Mouse (Mus musculus) mouse trophoblast stem cell (cell line): ENCODE data around the gene Ldb3.

ENCODE experiments used
- in situ Hi-C, 2 experiments: fragments of 300-500 bp; cut with MseI, MboI; formaldehyde crosslinking; loops; 2 replicates in 1 of 2; 3 replicates in 1 of 2; pipeline ENCODE4 v1.15.1; 2025

Gene Ldb3

DNA sequence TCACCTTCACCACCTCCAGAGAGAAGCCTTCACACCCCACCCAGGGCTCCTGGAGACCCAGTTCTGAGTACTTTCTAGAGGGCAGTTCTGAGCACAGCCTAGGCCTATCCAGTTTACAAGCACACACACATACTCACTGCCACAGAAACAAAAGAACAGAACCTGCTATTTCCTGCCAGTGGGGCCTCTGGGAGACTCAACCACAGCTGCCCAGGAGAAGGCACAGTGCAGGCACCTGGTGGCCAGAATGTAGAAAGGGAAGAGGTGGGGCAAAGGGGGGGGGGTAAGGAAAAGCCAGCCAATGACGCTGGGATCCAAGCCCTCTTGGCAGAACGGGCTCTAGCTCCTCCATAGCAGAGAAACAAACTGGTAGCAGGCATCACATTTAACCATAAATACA lies 26.1 kb downstream of the Ldb3 start:
- in situ Hi-C loops: loop anchor here in 1 of 2 experiments (10.0 kb wide), 1 partner anchor 138 kb away; no protein-coding TSS in a partner anchor

- in situ Hi-C loops: loop anchor here in 1 of 2 experiments (10.0 kb wide), 1 partner anchor 137 kb away; no protein-coding TSS in a partner anchor
These were observed 26.8 kb downstream of the Ldb3 start for GRCm38 (mm10) chr14:34561647-34562046.

DNA sequence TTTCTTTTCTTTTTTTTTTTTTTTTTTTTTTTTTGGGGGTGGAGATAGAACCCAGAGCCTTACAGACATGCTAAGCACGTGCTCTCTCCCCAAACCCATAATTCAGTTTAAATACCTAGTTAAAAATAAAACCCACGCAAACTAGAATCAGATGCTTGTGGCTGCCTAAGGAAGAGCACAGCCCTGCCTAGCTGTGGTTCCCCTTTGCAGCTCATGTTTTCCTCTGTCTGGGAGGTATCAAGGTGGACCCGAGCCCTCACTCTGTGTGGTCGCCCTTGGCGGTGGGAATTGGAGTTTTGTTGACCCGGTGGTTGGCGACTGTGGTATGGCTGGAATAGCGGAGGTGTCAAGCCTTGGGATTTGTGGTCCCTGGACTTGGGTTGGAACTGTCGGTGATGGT lies 29.5 kb downstream of the Ldb3 start:
- in situ Hi-C loops: no loop called here

DNA sequence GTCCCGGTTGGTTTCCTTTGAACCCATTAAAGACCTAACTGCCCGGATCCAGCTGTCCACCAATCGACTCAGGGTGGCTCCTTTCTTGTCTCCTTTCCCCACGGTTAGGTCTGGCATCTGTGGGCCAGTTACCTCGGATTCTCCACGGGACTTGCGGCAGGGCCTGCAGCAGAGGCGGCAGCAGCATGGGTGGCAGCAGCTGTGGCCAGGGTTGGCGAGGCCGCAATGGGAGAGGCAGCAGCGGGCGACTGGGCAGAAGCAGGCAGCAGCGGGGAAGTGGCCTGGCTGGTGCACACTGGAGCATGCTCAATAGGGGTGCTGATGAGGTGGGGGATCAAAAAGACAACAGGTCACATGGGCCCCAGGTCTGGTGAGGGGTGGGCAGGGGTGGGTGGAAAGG lies 33.3 kb downstream of the Ldb3 start:
- in situ Hi-C loops: no loop called here

GRCm38 (mm10) chr14:34554047-34554446 lies 34.4 kb downstream of the Ldb3 start:
- in situ Hi-C loops: no loop called here

DNA sequence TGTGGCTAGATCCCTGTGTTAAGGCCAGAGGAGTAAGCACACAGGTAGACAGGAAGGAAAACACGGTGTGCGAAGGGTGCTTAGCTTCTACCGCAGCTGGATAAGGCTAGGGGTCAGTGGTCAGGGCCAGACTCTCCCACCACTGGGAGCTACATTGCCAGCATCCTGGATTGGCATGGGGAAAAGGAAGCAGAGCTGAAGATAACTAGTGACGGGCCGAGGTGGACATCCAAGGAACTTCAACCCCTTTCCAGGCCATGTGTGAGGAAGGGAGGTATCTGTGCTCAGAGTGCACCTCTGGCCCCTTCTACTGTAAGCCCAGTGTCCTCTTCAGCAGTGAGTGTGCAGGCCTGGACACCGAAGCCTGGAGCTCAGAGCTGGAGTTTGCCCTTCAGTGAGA lies 35.0 kb downstream of the Ldb3 start:
- in situ Hi-C loops: no loop called here

GRCm38 (mm10) chr14:34552226-34552625 lies 36.3 kb downstream of the Ldb3 start:
- in situ Hi-C loops: no loop called here

- in situ Hi-C loops: no loop called here
These were observed 39.3 kb downstream of the Ldb3 start for GRCm38 (mm10) chr14:34549004-34549671.

DNA sequence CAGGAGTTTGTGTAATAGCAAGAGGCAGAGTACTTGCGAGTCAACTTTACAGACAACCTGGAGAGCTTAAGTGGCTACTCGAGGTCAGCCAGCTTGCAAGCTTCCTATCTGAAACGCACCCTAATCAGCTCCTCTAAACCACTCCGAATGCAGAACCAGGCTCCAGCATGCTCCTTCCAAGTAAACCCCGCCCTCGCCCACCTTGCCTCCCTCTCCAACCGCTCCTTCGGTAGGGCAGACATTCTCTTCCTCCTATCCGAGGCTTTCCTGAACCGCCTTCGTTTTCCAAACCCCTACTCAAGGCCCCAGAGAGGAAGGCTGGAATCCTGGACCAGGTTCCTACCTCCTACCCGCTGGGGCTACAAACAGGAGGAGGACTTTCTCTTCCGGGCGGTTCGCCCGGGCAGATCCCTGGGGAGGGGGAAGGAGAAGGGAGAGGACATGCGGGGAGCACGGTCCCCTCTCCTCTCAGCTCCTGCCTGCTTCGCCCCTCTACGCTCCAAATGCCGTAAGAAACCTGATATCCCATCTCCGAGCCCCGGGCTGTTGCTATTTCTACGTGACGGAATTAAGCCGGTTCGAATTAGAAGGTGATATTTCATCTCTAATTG lies 40.0 kb downstream of the Ldb3 start:
- in situ Hi-C loops: no loop called here

DNA sequence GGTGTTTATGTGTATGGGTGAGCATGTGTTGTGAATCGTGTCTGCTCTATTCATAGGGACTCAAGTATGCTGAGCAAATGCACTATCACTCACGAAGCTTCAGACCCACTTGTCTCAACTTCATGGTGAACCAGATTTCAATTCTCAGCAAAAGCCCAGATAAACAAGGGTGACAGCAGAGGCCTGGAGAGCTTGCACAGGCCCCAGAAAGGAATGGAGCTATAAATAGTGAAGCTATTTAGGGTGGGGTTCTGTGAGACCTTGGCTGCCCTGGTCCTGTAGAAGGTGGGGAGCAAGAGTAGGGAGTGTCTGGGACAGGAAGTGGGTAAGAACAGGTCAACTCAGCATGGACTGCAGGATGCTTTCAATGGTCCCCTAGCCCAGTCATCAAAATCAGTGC lies 43.9 kb downstream of the Ldb3 start:
- in situ Hi-C loops: no loop called here

- in situ Hi-C loops: no loop called here
These were observed 44.5 kb downstream of the Ldb3 start for GRCm38 (mm10) chr14:34544001-34544400.

DNA sequence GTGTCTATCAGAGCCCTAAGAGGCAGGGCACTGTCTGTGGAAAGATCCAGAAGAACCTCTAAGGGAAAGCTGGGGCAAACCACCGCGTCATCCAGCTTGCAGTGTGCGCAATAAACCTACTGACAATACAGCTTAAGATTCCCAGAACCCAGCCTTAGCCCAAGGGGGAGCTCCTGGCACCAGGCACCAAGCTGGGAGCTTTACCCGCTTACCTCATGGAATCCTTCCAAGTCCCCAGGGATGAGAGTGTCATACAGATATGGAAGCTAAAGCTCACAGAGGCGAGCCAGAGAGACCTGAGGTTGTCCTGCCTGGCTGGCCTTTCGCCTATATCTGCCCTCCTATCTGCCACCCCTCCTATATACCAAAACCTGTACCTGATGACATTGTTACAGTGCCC lies 44.9 kb downstream of the Ldb3 start:
- in situ Hi-C loops: no loop called here

GRCm38 (mm10) chr14:34541896-34542295 lies 46.6 kb downstream of the Ldb3 start:
- in situ Hi-C loops: no loop called here

GRCm38 (mm10) chr14:34540685-34541162 lies 47.8 kb downstream of the Ldb3 start:
- in situ Hi-C loops: no loop called here

- in situ Hi-C loops: no loop called here
These were observed 52.6 kb downstream of the Ldb3 start for GRCm38 (mm10) chr14:34535883-34536282.

DNA sequence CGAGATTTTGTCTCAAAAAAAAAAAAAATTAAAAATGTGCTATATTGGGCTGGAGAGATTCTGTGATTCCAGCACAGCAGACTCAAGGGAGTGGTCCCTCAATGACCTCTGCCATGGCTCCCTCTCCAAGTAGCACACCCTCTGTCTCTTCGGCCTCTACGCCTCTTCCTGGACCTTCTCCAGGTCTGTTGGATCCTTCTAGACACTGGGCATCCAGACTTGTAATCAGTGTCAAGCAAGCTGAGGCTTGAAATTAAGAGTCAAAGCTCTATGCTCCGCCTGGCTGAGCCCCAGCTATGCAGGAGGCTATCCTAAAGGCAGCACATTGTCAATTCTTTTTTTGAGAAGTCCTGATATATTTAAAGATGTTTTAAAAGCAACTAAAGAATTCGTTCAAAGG lies 54.9 kb downstream of the Ldb3 start:
- in situ Hi-C loops: no loop called here

GRCm38 (mm10) chr14:34532536-34532935 lies 55.9 kb downstream of the Ldb3 start:
- in situ Hi-C loops: no loop called here

- in situ Hi-C loops: no loop called here
These were observed 59.7 kb downstream of the Ldb3 start for GRCm38 (mm10) chr14:34528804-34529203.

GRCm38 (mm10) chr14:34522701-34523100 lies 65.8 kb downstream of the Ldb3 start, which contains the start of gene 9230112D13Rik:
Gene 9230112D13Rik (minus strand): TSS chr14:34522801.
- in situ Hi-C loops: no loop called here

DNA sequence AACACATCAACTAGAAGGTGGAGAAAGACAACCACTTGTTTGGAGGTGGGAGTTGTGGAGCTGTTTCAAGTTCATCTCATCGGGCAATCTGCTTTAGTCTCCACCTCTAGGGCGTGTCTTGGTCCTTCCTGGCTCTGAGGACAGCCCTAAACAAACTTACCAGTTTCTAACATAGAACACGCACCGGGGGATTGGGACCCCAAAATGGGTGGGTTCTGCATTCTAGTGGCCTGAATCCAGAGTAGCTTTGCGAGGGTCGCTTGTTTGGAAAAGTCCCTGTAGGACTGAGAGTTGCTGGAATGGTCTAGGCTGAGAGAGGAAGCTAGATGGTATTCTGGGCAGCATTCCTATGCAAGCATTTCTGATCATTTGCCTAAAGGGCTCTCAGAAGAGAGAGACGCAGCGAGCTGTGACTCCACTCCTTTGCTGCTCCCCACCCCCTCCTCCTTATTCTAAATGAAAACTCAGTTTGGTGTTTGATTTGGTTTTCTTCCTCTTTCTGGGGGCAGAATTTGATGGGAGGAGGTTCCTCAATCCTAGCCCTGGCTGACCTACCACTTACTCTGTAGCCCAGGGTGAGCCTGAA lies 70.4 kb downstream of the Ldb3 start:
- in situ Hi-C loops: no loop called here

DNA sequence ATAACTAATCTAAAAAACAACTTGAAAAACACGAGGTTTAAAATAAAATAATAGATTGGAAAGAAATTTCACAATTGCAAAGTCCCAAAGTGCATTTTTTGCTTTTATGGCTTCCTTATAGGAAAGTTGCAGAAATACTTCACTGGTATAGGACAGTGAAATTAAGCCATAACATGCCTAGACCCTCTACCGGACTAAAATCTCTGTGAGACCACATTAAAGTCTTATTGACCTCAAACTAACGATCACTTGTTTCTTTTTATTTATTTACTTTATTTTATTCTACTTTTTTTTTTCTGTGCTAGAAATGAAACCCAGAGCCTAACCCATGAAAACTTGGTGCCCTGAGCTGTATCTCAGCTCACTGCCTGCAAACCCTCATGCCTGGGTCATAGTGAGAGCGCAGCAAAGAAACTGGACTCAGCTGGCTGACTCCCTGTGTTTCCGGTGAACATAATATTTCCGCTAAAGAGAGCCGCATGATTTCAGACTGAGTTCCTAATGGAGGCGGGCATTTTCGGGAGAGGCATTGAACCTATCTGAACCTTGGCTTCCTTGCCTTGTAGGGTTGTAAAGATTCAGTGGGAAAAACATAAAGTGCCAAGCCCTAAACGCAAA lies 71.4 kb downstream of the Ldb3 start:
- in situ Hi-C loops: no loop called here

DNA sequence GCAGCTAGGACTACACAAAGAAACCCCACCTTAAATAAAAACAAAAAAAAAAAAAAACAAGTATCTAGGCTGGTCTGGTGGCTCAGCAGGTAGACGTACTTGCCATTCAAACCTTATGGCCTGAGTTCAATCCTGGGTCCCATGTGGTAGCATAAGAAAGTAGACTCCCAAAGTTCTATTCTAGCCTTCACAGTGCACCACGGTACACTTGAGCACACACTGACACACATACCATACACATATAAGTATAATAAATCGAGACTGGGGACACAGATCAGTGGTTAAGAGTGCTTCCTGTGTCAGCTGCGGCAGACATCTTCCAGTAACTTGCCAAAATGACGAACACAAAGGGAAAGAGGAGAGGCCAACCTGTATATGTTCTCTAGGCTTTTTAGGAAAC lies 72.6 kb downstream of the Ldb3 start:
- in situ Hi-C loops: no loop called here
